ENCODE assay signal across 20 mouse cellular contexts in genomic region chrX:92790323-92791022, GRCm38 (mm10).
A peak's percentile ranks its signal among the peaks of the same experiment; 100 is the strongest.
DNase-seq lines count a peak whose midpoint lies in the region; ATAC-seq lines count a peak whose summit lies in the region.
"Had no signal": no experiment of that assay in that cellular context is flagged by ENCODE, and none has a peak within 500 bp of the region (broad histone marks: within the 10 kb centered on the region; RNA-seq: fewer than 3 reads in every experiment).

No protein-coding gene starts in this region.

- H3K27me3 ChIP-seq in neural tube, embryonic 14.5 days (ENCODE audit: control insufficient read depth, insufficient read depth, low read length): no peaks in the 10 kb centered on the region
- no peaks in the 10 kb centered on the region for H3K27me3 ChIP-seq in heart, embryonic 11.5 days (ENCODE audit: control insufficient read depth, insufficient read depth, low read length)
- H3K27me3 ChIP-seq: embryonic facial prominence, embryonic 13.5 days; limb, embryonic 13.5 days; liver, embryonic 13.5 days had no signal

- DNase-seq in layer of hippocampus, adult 9-11 months: peak; percentile 7
- no peak for DNase-seq in layer of hippocampus, adult 8-10 months (ENCODE audit: low spot score in 2 of 2)
- DNase-seq in brain, adult 2 months (ENCODE audit: low read depth, low spot score): peak; percentile 57
- peak; percentile 22 for DNase-seq in brain, embryonic 18.5 days (ENCODE audit: low read depth, low spot score)
- DNase-seq in lung, postnatal 10 days: no peak
- DNase-seq: adrenal gland, adult 2 months; cerebellum, postnatal 10 days; heart, postnatal 10 days; kidney, postnatal 4 days; liver, embryonic 13.5 days; lung, embryonic 14.5 days; thymus, postnatal 36 days had no signal

- H3K4me2 ChIP-seq in neural tube, embryonic 14.5 days (ENCODE audit: low read depth, low read length): no peak overlapping the region
- H3K4me2 ChIP-seq in heart, embryonic 11.5 days: no peak overlapping the region
- H3K4me2 ChIP-seq: embryonic facial prominence, embryonic 13.5 days; limb, embryonic 13.5 days; liver, embryonic 13.5 days; lung, embryonic 14.5 days had no signal

- no peak overlapping the region for H3K4me3 ChIP-seq in neural tube, embryonic 14.5 days (ENCODE audit: low read depth, low read length)
- no peak overlapping the region for H3K4me3 ChIP-seq in heart, embryonic 11.5 days (ENCODE audit: low read depth, low read length)
- H3K4me3 ChIP-seq: embryonic facial prominence, embryonic 13.5 days; heart, embryonic 10.5 days; limb, embryonic 13.5 days; liver, embryonic 13.5 days; midbrain, embryonic 10.5 days had no signal

- H3K9ac ChIP-seq in neural tube, embryonic 14.5 days (replicated peaks; ENCODE audit: low read depth, low read length): no peak overlapping the region
- no peak overlapping the region for H3K9ac ChIP-seq in heart, embryonic 11.5 days (ENCODE audit: low read depth, low read length)
- H3K9ac ChIP-seq: embryonic facial prominence, embryonic 13.5 days; limb, embryonic 13.5 days; liver, embryonic 13.5 days; lung, embryonic 14.5 days had no signal

- H3K36me3 ChIP-seq in neural tube, embryonic 14.5 days (ENCODE audit: control insufficient read depth, insufficient read depth, low read length): no peaks in the 10 kb centered on the region
- H3K36me3 ChIP-seq in heart, embryonic 11.5 days (ENCODE audit: control insufficient read depth, insufficient read depth, low read length): no peaks in the 10 kb centered on the region
- H3K36me3 ChIP-seq: embryonic facial prominence, embryonic 13.5 days; heart, embryonic 10.5 days; limb, embryonic 13.5 days; liver, embryonic 13.5 days; midbrain, embryonic 10.5 days had no signal

- no peak overlapping the region for H3K27ac ChIP-seq in neural tube, embryonic 14.5 days (ENCODE audit: low read depth, low read length)
- no peak overlapping the region for H3K27ac ChIP-seq in heart, embryonic 11.5 days (ENCODE audit: low read depth, low read length)
- H3K27ac ChIP-seq: embryonic facial prominence, embryonic 13.5 days; heart, embryonic 10.5 days; limb, embryonic 13.5 days; liver, embryonic 13.5 days; macrophage; midbrain, embryonic 10.5 days had no signal

- no peaks in the 10 kb centered on the region for H3K4me1 ChIP-seq in neural tube, embryonic 14.5 days (ENCODE audit: control insufficient read depth, insufficient read depth, low read length)
- no peaks in the 10 kb centered on the region for H3K4me1 ChIP-seq in heart, embryonic 11.5 days (ENCODE audit: control insufficient read depth, insufficient read depth, low read length)
- H3K4me1 ChIP-seq: embryonic facial prominence, embryonic 13.5 days; heart, embryonic 10.5 days; limb, embryonic 13.5 days; liver, embryonic 13.5 days; midbrain, embryonic 10.5 days had no signal

- WGBS in neural tube, embryonic 14.5 days: 52% methylated on average over 5 of the region's 5 CpGs
- 75% methylated on average over 5 of the region's 5 CpGs for WGBS in heart, embryonic 11.5 days (ENCODE audit: insufficient replicate concordance)

- ATAC-seq in neural tube, embryonic 14.5 days (ENCODE audit: low read depth): peak; percentile 79
- no peak for ATAC-seq in heart, embryonic 11.5 days (replicated peaks; ENCODE audit: insufficient number of reproducible peaks, low FRiP score, low TSS enrichment)
- ATAC-seq: inflammation-experienced regulatory T-cells, adult 6 months had no signal

- no peaks in the 10 kb centered on the region for H3K9me3 ChIP-seq in neural tube, embryonic 14.5 days (ENCODE audit: control insufficient read depth, low read length)
- no peaks in the 10 kb centered on the region for H3K9me3 ChIP-seq in heart, embryonic 11.5 days (replicated peaks; ENCODE audit: control insufficient read depth, low read length)
- H3K9me3 ChIP-seq: embryonic facial prominence, embryonic 13.5 days; heart, embryonic 10.5 days; limb, embryonic 13.5 days; liver, embryonic 13.5 days; midbrain, embryonic 10.5 days had no signal

Comparison
In these comparisons a context has a peak if more than half of its experiments do, and no peak if none do; other contexts are left out.
1. DNase-seq: peak in layer of hippocampus, adult 9-11 months (single experiment), brain, adult 2 months (single experiment) and brain, embryonic 18.5 days (single experiment); none in layer of hippocampus, adult 8-10 months (0 of 2) and lung, postnatal 10 days (single experiment).